Mouse (Mus musculus): ENCODE measurements around the gene Ripor3. TPM values are rescaled to one million over a fixed set of nuclear protein-coding genes. Genes with fewer than 3 reads are reported as not detected.

The Ripor3 gene
- total RNA-seq, 2 experiments from 2014 or later, result 0.28 to 0.41 TPM

DNA sequence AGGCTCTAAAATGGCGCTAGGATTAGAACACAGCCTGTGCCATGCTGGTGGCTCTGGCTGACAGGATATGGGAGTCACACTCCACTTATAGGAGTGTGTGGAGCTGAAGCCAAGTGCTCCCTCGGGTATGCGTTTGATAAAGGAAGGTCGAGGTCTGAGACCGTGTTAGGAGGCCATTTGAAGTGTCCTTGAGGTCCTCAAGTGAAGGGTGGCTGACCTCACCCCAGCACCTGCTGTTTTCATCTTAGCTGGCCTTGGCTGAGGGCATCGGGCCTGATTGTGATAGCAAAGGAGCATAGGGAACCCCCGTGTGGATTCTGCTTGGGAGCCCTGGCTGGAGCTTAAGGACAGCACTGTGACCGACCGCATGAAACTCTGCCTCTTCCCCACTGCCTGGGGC, 46.1 kb downstream of the Ripor3 start:
- intact Hi-C loops (cut with DNase I), result no loop called here
- no peak for DNase-seq (ENCODE audit: extremely low spot score in 1 of 2, low spot score in 2 of 2)

DNA sequence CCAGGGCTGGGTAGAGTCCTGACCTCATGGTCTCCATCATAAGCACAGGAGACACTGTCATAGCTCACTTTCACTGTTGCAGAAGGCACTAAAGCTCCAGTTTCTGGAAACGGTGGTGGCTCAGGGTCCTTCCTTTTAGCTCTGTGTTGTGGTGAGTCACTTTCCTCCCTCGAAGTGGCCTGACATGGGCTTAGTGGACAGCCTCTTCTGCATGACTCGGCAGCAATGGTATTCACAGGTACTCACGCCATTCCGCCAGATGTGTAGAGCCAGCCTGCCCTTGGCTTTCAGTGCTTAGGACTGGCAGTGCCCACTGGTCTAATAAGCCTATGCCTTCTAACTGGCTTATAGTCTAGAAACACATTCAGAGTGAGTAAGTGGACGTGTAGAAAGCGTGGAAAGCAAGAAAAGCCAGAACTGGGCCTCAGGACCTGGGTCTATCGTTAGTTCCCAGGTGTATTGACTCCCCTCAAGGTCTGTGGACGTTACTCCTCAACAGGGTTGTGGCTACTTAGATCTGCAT, 46.6 kb downstream of the Ripor3 start:
- intact Hi-C loops (cut with DNase I), result no loop called here
- no peak for DNase-seq (ENCODE audit: extremely low spot score in 1 of 2, low spot score in 2 of 2)

DNA sequence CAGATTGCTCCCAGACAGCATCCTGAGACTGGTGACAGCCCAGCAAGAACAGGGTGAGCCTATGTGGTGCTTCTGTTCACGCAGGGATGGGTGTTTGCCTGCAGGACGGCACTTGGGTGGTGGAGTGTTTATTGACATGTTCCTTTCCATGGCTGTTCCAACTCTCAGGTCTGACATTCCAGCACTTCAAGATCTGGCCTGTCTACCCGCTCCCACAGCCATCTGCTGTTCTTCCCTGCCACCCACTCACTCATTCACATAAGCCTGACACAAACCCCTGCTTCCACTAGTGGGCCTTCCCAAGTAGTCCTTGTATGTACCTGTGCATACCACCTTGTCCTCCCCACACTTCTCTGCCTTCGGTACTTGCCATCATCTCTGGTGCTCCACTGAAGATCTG, 47.2 kb downstream of the Ripor3 start:
- intact Hi-C loops (cut with DNase I), result no loop called here
- DNase-seq (ENCODE audit: extremely low spot score in 1 of 2, low spot score in 2 of 2), result no peak

DNA sequence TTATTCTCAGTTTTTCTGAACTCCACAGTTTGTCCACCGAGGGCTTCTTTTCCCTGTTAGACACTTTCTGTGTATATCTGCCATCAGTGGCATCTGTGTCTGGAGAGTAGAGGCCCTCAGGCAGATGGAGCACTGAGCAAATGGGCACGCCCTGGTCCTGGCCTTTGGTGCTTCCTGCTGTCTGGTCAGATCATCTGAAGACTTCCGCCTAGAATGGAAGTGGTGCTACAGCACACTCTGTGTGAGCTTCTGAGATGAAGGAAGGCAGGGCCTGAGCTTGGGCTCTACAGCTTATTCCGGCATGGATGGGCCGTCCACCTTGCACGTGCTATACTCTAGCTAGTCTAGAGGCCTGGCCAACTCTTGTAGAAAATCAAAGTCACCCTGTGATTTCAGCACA, 48.1 kb downstream of the Ripor3 start:
- DNase-seq (ENCODE audit: extremely low spot score in 1 of 2, low spot score in 2 of 2), result no peak
- intact Hi-C loops (cut with DNase I), result no loop called here

DNA sequence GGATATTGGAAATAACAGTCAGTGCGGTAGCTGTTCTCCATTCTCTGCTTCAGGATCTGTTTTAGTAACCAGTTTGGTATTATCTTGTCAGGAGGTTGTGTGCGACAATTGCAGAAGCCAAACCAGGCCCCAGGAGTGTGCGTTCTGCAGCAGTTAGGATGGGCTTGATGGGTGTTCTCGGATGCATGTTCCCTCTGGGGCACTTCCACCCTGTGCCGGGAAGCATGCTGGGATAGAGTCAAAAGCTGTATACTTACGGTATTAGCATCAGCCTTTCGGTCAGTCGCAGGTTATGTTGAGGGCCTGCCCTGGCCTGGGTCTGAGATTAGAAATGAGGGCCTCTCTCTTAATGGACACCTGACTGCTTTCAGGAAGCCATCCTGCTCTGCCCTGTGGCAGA, 49.8 kb downstream of the Ripor3 start:
- intact Hi-C loops (cut with DNase I), result no loop called here
- no peak for DNase-seq (ENCODE audit: extremely low spot score in 1 of 2, low spot score in 2 of 2)

DNA sequence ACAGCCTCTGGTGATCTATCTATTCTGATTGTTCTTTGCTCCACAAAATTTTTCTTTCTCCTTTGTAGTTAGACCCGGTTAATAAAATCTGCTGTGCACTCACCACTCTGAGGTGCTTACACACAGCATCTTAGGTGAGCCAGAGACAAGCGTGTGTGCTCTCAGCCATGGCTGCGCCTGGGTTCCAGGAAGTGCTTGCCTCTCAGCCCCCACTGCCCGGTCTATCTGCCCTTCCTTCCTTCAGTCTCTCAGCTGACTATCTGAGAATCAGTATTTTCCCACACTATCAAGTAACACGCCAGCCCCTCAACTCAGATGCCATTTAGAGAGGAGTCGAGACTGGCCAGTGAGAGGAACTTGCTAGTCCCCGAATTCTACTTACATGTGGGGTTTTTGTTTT, 50.4 kb downstream of the Ripor3 start:
- no peak for DNase-seq (ENCODE audit: extremely low spot score in 1 of 2, low spot score in 2 of 2)
- intact Hi-C loops (cut with DNase I), result no loop called here

DNA sequence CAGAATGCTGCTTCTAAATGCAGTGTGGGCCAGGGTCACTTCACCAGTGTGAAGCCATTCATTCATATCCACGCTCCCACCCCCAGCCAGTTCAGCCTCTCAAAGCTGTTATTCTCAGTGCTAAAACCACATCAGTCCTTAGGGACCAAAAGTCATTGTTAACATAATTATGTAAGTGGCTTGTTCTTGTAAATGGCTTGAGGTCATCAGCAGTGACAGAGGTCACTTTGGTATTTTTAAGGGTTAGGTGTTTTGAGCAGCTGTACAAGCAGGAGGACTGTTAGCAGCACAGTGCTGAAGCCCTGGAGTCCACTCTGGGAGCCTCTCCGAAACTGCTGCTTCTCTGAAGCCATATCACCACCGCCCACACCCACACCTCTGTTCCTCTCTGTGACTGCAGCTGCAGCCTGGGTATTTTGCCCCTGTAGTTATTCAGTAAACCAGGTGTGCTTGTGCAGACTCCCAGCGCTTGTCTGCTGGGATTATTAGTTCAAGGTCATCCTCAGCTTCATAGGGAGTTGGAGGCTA, 51.0 kb downstream of the Ripor3 start:
- no peak for DNase-seq (ENCODE audit: extremely low spot score in 1 of 2, low spot score in 2 of 2)
- intact Hi-C loops (cut with DNase I), result no loop called here

DNA sequence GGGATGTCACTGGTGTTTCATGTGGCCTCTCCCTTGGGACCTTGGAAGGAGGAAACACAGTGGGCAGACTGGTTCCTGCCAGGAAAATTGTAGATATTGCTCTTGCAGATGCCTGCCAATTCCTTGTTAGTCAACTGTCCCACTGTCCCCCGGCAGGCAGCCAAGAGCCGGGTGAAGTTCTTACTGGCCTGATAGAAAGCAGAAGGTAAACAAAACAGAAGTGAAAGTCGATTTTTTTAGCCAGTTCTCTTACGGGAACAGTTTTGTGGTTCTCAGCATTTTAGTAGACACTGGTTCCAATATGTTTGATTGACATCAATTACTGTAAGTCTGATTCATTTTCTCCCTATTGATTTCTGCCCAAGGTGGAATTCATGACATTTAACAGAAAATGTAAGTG, 51.6 kb downstream of the Ripor3 start:
- intact Hi-C loops (cut with DNase I), result no loop called here
- DNase-seq (ENCODE audit: extremely low spot score in 1 of 2, low spot score in 2 of 2), result peak; percentile 55 to 87

DNA sequence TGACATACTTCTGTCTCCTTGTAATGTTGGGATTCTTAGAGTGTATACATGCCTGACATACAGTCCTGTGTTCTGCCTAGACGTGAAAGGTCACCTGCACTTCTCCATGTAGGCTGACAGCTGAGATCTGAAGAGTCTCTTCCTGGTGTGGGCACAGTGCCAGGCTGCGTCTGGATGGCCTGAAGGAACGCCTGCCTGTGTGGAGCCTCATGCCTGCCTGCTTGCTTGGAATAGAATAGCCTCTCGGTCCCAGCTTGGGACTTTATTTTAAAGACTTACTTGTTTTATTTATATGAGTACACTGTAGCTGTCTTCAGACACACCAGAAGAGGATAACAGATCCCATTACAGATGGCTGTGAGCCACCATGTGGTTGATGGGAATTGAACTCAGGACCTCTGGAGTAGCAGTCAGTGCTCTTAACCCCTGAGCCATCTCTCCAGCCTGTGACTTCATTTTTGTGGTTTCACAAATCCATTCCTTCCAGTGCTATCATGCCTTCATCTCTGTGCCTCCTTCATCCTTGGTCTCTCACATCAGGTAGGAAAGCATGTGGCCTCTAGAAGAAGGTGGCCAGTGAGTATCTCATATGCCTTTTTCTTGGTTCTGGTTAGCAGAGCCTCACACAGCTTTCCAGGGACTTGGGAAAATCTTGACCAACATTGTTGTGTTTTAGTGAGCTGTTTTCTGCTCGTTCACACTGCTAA, 52.2 kb downstream of the Ripor3 start:
- intact Hi-C loops (cut with DNase I), result no loop called here
- DNase-seq (ENCODE audit: extremely low spot score in 1 of 2, low spot score in 2 of 2), result peak in 1 of 2 experiments; percentile 74

DNA sequence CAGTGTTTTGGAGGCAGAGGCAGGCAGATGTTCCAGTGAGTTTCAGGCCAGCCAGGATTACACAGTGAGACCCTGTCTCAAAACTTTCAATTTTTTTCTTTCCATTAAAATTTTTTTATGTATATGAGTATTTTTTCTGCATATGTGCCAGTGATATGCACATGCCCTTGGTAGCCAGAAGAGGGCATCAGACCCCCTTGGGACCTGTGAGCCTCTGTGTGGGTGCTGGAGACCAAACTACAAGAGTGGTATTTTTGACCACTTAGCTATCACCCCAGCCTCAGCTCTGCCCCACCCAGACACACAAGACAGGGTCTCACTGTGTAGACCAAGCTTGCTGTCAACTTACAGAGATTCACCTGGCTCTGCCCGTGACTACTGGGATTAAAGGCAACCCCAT, 52.9 kb downstream of the Ripor3 start:
- intact Hi-C loops (cut with DNase I), result no loop called here
- no peak for DNase-seq (ENCODE audit: extremely low spot score in 1 of 2, low spot score in 2 of 2)

DNA sequence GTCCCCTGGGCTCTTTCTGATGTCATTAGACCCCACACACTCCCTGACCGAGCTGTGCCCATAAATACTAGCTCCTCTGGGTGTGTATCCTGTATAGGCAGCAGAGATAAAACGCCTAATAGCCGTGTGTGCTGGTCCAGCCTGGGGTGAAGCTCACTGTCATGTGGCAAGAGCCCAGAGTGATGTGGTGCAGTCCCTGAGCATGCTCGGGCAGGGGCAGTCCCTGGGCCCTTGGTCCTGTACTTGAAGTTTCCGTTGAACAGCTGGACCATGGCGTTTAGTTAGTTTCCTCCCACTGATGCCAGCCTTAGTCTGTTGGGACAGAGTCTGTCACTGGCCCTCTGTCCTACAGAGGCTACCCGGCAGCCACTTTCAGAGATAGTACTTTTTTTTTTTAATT, 55.5 kb downstream of the Ripor3 start:
- intact Hi-C loops (cut with DNase I), result no loop called here

DNA sequence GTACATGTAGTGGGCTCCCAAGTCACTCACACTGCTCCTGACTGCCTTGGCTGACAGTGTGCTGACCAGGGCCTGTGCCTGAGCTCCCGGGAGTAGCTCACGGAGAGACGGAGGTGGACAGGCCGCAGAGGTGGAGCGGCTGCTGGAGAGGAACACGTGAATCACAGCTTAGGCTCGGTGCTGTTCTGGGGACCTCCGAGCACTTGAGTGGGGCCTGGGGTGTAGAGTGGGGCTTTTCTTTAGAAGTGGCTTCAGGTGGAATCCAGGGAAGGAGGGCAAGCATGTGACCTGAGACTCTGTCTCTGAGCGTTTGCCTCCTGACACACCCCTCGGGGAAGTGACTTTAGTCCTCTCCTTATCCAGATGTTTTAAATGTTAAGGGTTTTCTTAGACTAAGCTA, 56.6 kb downstream of the Ripor3 start:
- intact Hi-C loops (cut with DNase I), result no loop called here
- DNase-seq (ENCODE audit: extremely low spot score in 1 of 2, low spot score in 2 of 2), result no peak

More for the DNA sequence above, 55.5 kb downstream of the Ripor3 start:
- no peak for DNase-seq (ENCODE audit: extremely low spot score in 1 of 2, low spot score in 2 of 2)

DNA sequence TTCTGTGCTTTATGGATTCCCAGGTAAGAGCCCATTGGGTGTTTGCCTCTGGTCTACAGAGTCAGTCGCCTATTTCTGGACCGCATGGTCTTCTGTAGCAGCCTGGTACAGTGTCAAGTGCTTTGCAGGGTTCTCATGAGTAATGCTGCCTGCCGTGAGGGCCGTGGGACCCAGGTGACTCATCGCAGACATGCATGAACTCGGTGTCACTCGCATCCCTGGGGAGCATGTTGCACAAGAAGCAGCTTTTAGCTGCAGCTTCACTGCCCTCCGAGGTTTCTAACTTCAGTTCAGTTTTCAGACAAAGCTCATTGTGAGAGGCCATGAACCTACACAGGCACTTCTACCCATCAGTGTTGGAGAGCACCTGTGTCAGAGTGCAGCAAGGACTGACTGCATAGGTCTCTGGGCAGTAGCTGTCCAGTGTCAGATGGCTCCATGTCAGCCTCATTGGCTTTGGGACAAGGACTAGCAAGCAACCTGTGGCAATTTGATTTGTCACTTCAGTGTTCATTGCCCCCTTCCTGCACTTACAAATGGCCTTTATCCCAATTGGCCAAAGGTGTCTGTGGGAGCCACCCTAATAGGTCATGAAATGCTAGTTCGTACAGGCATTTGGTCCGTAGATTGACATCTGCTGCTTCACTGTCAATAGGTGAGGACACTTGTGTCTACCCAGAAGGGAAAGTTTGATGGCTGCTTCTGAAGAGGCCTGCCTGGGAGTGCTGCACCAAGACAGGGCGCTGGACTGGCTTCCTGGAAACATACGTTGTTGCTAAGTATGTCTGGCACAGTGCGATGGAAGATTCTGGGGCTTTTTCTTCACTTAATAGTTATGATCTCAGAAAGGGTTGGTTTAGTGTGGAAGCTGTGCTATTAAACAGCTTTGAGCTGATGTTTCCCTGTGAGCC, 58.9 kb downstream of the Ripor3 start:
- DNase-seq (ENCODE audit: extremely low spot score in 1 of 2, low spot score in 2 of 2), result no peak
- intact Hi-C loops (cut with DNase I), result no loop called here

DNA sequence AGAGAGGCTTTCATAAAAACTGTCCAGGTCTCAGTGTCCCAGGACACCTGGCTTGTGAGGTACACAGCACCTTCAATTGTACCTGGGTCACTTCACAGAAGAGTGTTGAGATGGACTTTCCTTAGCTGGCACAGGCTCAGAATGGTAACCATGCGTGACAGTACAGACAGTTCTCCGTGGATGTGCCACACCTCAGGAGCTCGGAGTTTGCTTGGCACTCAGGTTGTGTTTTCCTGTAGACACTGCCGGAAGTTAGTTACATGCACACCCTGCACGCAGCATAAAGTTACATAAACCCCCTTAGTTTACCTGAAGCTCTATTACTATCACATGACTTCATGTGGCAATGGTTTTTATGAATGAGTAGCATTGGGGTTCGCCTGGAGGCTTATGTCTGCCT, 59.7 kb downstream of the Ripor3 start:
- DNase-seq (ENCODE audit: extremely low spot score in 1 of 2, low spot score in 2 of 2), result no peak

DNA sequence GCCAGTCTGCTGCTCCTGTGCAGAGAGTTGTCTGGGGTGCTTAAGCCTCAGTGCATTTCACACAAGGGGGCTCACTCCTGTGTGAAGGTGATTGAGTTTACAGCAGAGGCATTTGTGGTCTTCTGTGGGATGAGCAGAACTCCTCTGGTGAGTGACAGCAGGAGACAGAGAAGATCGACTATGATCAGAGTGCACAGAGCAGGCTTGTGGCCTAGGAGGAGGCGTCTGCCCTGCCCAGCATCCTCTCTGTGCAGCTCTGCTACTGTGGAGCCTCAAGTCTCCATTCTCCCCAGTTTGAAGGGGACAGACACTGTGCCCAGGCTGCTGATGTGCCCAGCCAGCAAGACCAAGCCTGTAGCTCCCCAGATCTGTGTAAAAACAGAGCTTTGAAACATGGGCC, 60.6 kb downstream of the Ripor3 start:
- intact Hi-C loops (cut with DNase I), result no loop called here
- no peak for DNase-seq (ENCODE audit: extremely low spot score in 1 of 2, low spot score in 2 of 2)

More for the DNA sequence above, 59.7 kb downstream of the Ripor3 start:
- intact Hi-C loops (cut with DNase I), result no loop called here

DNA sequence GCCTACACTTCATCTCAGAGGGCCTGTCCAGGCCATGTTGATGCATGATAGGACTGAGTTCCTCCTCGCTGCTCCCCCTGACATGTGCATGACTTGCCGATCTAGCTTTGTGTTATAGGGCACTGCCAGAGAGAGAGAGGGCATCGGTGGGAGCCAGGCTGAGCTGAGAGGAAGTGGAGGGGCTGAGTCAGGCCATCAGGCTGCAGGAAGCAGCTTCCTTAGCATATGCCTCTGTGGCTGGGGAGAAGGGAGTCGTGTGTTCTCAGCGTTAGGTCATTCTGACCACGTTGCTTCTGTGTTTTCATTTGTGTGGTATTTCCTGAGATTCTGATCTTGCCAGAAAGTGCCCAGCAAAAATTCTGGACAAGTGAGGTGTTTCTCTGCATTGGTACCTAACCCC, 61.2 kb downstream of the Ripor3 start:
- peak in 1 of 2 experiments; percentile 48 for DNase-seq (ENCODE audit: extremely low spot score in 1 of 2, low spot score in 2 of 2)
- intact Hi-C loops (cut with DNase I), result no loop called here

DNA sequence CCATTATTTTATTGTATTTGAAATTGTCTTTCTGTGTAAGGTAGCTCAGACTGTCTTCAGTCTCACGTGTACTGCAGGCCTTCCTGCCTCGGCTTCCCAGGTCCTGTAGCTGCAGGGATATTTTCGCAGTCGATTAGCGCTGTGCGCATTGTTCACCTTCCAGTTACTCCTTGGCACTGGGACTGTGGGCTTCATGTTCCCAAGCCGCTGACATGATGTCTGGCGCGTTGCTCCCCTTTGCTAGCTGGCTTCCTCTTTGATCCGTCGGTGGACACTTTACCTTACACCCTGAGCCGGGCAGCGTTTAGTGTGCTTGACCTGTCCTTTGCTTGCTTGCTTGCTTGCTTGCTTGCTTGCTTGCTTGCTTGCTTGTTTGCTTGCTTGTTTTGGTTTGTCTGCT, 61.9 kb downstream of the Ripor3 start:
- DNase-seq (ENCODE audit: extremely low spot score in 1 of 2, low spot score in 2 of 2), result no peak
- intact Hi-C loops (cut with DNase I), result no loop called here

DNA sequence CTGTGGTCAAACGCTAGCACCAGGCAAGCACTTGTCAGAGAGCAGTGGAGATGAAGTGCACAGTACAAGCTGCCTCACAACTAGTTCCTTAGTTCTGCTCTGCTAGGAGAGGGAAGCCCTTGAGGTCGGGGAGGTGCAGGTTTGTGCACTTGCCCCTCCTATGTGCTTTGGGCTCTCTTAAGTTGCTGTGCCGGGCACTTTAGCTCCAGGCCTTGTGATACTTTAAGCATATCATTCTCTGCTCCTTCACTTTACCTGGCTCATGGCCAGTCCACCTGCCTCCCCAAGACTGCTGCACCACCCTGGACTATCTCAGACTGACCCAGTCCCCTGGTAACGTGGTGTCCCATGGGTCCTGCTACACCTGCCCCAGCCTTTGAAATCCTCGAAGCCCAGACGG, 62.4 kb downstream of the Ripor3 start:
- intact Hi-C loops (cut with DNase I), result no loop called here
- DNase-seq (ENCODE audit: extremely low spot score in 1 of 2, low spot score in 2 of 2), result no peak

DNA sequence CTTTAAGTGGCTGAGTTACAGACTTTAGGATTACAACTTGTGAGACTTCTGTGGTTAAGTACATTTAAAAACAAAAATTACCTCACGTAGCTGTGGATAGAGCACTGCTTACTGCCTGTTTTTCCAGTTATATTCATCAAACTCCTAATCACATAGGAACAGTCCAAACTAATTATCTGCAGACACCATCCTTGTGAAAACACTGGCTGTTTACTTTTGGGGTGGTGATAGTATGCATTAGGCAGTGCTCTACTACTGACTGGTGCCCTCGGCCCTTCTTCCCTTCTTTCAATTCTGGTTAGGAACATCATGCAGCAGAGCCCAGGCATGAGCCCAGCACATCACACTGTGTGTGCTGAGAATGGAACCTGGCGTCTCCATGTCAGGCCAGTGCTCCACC, 63.2 kb downstream of the Ripor3 start:
- intact Hi-C loops (cut with DNase I), result no loop called here
- no peak for DNase-seq (ENCODE audit: extremely low spot score in 1 of 2, low spot score in 2 of 2)

DNA sequence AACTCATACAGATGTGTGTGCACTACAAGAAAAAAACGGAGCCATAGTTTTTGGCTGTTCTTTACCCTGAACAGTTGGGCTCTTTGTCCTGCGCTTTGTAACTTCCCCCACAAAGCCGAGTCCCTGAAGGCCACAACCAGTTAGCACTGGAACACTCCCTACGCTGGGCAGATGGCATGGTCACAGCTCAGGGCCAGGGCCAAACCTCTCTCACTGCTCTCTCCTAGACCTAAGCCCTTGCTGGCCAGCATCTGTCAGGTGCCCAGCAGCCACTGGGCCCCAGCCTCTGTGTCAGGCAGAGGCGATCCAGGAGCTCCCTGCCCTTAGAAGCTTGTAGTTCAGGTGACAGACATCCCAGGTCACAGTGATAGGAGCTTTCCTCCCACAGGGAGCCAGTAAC, 65.0 kb downstream of the Ripor3 start:
- intact Hi-C loops (cut with DNase I), result no loop called here
- DNase-seq (ENCODE audit: extremely low spot score in 1 of 2, low spot score in 2 of 2), result no peak
